Mouse (Mus musculus) frontal cortex, postnatal 10 days (tissue): Measurements from ENCODE around the gene Noxred1.
"Not testable (repeated sequence)": the region's sequence is repeated elsewhere in the genome, so short reads cannot be mapped to it uniquely, and the experiment has no call there.

Experiments used
- DNase-seq, 2 experiments: peaks; one replicate each; pipeline ENCODE4 v3.0.0; 2022; ENCODE audit warnings: low spot score in 2 of 2, mixed read lengths in 1 of 2

The Noxred1 gene

DNA sequence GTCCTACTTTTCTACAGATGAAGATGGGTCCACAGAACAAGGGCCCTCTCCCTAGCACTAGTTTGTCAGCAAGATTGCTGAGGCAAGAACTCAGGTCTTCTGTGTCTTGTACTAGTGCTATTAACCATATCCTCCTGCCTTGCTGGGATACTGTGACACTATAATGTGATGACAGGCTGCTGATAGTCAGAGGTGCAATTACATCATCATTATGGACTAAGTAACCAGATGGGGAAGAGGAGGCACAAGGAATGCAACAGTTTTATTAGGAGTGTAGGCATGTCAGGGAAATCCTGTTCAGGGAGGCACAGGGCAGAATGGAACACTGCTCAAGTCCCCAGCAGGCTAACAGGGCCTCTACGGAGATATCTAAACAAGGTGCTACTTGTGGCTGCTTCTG is at the start of gene Noxred1:
TSS of gene Noxred1 (minus strand) at position 101 of the 400 bp plus-strand sequence.
- DNase-seq, result no peak

DNA sequence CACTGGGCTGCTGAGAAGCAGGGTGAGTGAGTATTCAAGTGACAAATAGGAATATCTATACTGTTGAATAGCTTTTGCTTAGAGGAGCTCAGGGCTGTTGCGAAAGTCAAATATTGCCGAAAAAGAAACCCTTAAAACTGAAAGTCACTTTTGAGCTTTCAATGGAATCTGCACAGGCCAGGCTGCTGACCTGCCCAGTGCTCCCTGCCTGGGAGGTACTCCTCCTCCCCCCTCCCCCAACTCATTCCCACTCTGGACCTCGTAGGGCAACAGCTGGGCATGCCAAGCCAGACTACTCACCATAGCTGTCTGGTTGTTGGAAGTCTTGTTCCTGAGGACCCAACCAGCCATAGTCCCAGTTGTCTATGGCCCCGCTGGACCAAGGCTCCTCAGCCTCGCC is 46.2 kb upstream of the Noxred1 start:
- no peak for DNase-seq

DNA sequence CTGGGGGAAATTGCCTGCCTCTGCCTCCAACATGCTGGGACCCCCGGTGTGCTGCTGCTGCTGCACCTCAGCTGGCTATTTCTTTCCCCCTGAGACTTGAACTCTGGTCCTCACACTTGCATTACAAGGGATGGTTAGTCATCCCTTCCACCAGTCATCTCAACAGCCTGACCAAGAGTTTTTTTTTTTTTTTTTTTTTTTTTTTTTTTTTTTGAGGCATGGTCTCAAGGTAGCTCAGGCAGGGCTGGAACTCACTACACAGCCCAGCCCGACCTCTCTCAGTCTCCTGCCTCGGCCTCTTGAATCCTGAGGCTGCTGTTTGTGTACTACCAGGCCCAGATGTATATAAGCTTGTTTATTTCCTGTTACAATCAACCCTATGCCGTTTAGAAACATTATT is 45.7 kb upstream of the Noxred1 start:
- DNase-seq, result no peak

DNA sequence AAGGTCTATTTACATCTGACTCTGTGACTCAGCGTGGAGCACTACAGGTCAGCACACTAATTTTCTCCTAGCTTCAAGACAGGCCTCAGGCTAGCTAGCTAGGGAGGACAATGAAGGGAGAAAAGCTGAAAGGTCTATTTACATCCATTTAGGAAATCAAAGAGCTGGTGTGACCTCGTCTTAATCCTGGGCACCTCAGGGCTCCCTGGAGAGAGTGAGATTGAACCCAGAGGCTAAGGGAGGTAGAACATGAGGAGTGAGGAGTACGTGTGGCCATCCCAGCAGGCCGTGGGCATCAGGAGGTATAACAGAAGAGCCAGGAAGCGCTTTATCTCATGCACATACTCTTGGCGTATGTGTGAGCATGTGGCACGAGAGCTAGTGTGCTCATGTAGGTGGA is 45.2 kb upstream of the Noxred1 start:
- no peak for DNase-seq

DNA sequence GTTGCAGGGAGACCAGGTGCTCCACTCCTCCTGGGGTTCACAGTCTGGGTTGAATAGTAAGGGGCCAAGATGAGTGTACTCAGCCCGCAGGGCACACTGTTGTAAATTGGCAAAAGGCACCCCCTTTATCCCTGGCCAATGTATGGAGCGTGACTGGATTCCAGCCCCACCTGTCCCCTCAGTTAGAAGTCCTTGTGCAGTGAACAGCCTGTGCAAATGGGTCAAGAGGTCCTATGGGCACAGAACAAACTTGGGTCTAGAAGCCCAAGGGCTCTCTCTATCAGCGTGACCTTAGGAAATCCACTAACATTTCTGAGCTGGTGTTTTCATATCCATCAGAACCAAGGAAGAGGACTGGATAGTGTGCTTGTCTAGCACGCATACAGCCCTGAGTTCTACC is 44.2 kb upstream of the Noxred1 start:
- no peak for DNase-seq

DNA sequence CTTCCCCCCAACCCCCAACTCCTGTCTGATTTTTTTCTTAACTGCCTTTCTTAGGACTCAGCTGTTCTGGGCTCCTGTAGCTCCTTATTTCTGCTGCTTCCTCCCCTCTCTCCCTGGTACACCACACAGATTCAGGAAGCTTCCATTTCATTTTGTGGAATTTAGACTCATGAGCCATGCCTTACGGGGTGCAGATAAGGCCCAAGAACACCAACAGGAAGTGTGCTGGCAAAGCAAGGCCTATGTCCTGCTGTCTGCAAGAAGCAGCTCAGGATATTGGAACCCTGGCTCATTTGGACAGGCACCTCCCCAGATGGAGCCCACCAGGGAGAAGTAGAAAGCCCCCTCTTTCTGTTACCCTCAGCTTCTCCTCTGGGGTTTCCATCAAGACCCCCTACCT is 43.2 kb upstream of the Noxred1 start:
- DNase-seq, result no peak

DNA sequence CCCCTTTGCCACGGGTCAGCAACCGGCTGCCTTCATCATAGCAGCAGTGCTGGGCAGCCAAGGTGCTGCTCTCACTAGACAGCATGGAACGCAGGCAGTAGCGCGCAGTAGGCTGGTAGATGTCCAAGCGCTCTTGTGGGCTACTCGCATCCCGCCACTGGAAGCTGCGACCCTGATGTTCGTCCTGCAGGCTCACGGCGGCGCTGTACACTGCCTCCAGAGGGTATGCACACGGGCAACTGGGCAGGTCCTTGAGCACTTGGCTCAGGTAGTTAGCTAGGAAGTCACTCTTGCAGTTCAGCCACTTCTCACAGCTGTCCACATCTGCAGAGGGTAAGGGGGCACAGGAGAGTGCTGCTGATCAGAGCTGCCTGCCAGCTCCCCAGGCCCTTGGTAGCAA is 41.3 kb upstream of the Noxred1 start:
- no peak for DNase-seq

DNA sequence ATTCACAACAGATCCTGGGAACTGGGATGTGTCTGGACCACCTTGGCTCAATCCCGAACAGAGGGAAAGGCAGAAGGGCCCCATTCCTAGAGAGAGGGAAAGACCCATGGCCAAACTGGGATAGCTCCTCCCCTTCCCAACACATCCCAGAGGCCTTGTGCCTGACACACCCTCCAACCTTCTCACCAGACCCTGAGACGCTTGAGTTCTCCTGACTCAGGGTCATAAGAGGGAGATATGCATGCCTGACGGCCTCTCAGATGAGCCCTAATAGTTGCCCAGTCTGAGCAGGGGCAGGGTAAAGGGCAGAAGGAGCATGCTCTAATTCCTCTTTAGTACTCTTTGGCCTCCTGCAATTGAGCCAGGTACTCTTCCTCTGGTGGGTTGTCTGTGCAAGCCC is 40.8 kb upstream of the Noxred1 start:
- DNase-seq, result no peak

DNA sequence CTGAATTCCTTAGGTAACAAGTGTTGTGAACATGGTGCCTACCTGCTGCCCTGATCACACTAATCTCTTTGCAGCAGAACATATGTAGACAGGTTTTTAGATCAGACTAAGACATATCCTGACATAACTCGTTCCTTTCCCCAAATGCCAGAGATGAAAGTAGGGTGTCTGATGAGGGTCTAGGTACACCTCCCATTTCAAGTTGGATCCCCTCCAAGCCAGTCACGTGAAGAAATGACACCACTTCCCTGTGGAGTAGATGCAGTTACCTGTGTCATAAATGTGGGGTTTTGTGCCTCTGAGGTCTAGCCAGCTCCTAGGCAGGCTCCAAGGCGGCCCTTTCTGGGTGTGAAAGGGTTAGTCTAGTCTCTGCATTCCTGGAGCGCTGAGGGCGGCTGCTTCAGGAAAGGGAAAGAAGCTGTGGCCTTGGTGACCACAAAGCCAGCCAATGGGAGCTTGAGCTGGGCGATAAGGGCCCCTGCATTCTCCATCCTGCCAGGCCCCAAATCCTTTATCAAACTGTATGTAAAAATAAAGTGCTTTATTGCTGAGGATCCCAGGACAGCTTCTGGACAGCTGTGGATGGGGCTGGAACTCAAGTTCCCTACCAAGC is 39.7 kb upstream of the Noxred1 start:
- DNase-seq, result no peak

DNA sequence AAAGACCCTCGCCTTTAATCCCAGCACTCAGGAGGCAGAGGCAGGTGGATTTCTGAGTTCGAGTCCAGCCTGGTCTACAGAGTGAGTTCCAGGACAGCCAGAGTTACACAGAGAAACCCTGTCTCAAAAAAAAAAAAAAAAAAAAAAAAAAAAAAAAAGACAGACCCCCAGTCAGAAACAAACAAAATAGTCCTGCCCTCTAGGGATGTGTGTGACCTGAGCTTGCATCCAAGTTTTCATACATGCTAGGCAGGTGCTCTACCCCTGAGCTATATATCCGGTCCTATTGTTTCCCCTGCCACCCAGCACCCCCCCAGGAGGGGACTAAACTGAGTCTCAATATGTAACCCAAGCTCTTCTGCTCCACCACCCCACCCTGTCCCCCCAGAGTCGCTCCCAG is 38.7 kb upstream of the Noxred1 start:
- not testable (repeated sequence) for DNase-seq

DNA sequence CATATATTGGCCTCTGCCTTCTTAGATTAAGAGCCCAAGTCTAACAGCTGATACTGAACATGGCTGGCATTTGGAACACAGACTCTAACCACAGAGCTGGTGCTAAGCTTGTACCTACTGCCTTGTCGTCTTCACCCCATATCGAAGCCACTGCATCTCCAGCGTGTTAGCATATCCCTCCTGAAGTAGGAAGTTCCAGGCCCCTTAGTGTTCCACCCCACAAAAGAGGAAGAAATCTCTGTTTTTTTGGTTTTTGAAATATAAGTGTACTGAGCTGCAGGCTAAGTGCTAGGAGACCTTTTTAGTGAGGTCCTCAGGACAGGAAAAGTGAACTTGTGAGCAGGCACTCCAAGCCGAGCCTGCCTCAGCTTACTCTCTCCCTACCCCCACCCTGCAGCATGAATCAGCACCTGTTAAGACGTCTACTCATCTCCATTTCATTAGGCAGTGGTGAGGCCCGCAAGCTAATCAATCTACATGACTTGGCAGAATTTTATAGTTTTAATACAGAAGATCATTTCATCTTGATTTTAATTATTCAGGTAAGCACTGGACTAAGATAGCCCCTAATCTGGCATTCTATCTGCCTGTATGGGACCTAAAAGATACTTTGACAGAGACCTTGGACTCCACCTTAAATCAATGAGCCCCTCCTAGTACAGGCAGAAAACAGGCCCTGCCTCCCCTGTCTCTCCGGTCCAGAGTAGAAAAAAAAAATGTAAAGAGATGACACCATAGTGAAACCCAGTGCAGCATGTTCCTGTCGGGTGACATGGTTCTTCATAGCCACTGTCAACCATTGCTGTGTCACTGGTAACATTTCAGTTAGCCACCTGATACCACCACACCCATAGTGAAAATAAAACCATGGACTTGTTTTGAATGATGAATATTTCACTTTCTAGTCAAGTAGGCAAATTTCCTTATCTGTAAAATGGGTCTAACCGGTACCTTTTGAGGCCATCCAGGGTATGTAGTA is 36.6 kb upstream of the Noxred1 start:
- no peak for DNase-seq

DNA sequence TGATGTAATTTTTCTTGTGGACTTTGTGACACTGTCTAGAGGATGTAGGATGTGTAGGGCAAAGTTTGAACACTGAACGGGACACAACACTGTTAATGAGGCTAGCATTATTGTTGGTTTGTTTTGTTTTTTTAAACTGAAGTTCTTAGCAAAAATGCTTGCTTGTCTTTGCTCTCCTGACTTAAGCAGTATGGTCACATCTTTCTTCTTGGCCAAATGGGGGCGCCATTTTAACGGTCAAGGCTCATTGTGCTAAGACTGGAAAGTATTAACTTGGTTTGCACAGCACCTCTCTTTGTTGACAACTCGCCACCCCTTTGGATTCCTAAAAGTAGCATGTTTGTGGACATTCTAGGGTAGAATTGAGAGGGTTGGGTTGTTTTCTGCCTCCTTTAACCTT is 29.1 kb upstream of the Noxred1 start:
- DNase-seq, result no peak

DNA sequence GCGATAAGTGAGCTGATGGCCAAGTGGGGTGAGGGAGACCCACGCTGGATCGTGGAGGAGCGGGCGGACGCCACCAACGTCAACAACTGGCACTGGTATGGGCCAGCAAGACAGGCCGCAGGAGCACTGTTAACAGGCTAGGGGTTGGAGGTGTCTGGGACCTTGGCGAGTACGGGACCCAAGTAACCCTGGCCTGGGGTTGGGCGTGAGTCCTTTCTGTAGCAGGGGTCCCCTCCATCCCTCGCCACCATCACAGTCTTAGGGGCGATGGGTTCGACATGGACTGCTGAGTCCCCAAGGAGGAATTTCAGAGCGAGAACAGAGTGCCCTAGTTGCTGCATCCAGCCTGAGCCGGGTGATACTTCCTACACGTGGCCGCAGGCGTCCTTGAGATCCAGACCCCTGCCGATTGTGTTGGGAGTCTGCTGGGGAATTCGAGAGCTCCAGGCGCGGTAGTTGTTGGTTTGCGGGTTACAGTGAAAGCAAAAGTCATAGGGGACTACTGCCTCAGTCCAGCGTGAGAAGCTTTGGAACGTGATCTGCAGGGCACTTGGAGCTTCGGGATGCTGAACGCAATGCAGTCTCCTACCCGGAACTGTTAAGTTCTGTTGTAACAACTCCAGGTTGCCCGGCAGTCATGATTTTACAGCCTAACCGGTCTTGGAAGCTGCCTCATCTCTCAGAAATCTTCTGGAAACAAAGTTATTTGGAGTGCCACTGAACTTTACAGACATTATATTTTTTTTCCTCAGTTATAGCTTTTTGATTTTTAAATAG is 28.5 kb upstream of the Noxred1 start:
- DNase-seq, result peak; percentile 18 to 66

DNA sequence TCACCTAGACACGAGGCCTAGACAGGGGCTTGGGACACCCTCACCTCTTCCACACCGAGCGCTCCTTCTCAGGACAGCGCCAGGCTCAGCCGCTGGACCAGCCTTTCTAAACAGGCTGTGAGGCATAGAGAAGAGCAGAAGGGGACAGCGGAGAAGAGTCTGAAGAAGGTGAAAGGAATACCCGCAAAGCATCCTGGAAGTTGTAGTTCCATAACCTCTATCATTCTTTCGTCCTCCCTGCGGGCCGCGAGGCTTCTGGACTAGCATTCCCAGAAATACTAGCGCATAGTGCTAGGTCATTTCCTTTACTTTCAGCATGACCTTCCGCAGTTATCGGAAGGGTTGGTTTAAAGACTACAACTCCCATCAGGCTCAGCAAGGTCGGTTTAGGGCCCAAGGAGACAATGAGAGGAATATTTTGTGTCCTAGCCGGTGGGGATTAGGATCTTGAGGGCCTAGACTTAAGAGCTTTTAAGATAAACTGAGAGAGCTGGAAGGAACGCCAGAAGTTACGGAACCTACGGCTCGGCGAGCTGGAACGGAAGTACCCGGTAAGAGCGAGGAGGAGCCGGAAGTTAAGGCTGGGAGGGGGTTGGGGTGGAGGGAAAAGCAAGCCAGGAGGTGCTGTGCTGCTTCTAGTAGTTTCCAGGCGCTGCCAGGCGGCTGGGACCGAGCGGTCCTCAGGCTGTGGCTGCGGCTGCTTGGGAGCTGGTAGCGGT is 27.7 kb upstream of the Noxred1 start, which contains the start of the genes Vipas39 and Ahsa1:
TSS of gene Vipas39 (minus strand) at position 149 of the 719 bp plus-strand sequence.
TSS of gene Ahsa1 (plus strand) at position 372 of the 719 bp plus-strand sequence.
- DNase-seq, result peak; percentile 86 to 90

DNA sequence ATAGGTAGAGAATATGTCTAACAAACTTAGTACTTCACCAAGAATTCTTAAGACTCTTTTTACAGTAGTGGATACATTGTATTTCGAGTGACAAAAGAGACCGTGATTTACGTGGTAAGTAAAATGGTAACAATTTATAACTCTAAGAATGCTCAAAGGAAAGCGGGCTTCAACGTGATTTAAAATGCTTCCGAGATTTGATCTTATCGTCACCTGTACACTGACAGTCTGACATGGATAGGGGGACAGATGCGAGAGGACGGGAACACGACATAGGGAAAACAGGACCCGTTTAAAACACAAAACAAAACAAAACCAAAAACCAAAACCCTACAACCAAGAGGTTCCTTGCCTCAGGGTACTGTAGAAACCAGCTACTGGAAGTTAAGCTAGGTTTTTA is 26.9 kb upstream of the Noxred1 start:
- DNase-seq, result no peak

DNA sequence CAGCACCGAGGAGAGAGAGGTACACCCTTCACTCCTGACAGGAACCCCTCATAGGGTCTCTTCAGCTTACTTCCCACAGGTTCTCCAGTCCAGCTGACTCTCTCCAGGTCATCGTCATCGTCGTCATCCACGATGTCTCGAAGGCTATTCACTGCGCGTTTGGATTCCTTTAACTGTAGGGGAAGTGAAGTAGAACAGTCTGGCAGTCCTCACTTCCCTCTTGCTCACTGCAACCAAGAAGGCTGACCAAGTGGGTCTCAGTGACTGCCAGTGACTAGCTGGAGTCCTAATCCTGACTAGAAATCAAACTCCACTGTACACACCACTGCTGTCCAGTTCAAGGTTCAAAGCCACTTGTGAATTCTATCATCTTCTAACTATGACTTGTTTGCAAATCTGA is 22.0 kb upstream of the Noxred1 start:
- no peak for DNase-seq

DNA sequence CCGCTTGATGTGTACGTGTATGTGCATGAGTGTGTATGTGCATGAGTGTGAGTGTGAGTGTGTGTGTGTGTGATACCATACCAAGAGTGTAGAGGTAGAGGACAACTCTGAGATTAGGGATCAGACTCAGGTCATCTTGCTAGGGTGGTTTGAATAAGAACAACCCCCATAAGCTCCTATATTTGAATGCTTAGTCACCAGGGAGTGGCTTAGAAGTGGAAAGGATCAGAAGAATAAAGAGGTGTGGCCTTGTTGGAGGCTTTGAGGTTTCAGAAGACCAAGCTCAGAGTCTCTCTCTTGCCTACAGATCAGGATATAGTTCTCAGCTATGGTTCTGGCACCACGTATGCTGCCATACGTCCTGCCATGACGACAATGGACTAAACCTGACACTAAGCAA is 18.1 kb upstream of the Noxred1 start:
- no peak for DNase-seq

DNA sequence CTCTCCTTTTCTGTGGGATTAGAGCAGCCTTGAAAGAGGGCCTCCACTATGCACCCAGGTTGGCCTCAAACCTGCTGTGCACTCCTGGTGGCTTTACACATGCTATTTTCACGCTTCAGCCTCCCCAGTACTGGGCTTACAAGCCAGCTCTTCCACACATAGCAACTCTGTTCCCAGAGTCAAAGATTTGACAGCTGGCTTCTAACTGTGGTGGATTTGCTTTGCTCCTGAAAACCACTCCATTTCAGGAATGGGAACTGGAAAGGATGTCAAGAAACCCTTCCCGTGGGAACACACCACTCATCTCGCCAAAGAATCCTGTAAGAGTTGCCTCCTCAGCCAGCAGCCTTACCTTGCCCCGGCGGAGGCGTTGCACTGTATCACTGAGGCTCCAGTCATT is 15.3 kb upstream of the Noxred1 start:
- no peak for DNase-seq

DNA sequence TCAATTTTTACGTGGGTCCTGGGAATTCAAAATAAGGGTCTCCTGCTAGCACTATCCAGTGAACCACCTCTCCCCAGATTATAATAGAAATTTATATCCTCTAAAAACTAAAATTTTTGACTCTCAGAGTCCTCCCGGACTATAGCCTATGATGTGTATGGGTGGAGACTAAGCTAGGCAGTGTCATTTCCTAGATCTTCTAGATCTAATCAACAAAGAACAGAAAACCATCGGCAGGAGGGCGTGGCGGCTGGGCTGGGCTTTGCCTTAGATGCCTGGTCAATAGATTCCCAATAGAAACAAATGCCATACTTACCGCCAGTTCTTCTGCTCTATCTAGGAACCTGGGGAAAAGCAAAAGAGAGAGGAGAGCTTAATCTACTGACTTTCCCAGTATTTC is 11.6 kb upstream of the Noxred1 start:
- no peak for DNase-seq

DNA sequence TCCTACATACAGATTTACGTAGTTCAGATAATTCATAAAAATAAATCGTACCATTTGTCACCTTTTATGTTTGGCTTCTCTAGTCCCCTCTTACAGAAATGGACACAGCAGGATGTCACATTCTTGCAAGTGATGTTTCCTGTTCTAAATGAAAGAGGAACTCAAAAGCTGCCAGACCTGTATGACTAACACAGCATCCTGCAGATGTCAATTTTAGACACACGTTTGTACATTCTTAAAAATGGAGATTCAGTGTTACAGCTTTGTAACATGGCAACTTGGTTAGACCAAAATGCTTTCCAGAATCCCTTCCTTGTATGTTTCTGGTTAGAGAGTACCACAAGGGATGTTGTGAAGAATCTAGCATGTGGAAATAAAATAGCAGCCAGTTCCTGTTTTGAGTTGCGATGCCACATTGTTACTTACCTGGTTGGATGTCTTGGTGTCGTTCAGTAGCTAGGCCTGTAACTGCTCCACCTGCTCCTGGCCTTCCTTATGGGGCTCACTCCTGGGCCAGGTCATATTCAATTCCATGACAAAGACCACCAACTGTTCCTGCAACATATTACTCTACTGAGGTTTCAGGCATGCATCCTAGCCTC is 1.5 kb downstream of the Noxred1 start:
- DNase-seq, result no peak

DNA sequence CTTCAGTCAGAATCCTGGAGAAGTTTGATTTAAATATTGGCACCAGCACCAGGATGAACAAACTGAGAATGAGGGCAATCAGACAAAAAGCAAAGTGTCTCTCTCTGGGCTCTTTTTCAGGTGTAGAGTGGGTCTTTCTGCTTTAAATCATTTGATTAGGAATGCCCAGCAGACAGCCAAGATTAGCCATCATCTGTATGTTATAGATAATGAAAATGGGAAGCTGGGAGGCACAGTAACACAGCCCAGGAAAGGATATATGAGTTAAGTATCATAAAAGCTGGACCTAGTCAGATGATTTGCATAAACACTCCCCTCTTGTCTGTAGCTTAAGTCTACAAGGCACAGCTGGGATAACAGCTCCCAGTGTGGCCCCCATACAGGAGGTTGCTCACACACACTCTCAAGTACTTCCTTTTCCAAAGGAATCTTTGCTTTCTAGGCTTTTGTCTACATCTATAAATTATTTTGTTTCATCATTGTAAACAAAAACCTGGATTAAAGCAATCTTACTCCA is 8.1 kb downstream of the Noxred1 start:
- DNase-seq, result no peak
